Mouse (Mus musculus): Measurements from ENCODE around the gene Cdca4.
"Not testable (repeated sequence)": the region's sequence is repeated elsewhere in the genome, so short reads cannot be mapped to it uniquely, and the experiment has no call there.

The Cdca4 gene

GRCm38 (mm10) chr12:112858581-112859336, 29.5 kb upstream of the Cdca4 start:
- in situ Hi-C loops (cut with MboI, MseI) = no loop called here

DNA sequence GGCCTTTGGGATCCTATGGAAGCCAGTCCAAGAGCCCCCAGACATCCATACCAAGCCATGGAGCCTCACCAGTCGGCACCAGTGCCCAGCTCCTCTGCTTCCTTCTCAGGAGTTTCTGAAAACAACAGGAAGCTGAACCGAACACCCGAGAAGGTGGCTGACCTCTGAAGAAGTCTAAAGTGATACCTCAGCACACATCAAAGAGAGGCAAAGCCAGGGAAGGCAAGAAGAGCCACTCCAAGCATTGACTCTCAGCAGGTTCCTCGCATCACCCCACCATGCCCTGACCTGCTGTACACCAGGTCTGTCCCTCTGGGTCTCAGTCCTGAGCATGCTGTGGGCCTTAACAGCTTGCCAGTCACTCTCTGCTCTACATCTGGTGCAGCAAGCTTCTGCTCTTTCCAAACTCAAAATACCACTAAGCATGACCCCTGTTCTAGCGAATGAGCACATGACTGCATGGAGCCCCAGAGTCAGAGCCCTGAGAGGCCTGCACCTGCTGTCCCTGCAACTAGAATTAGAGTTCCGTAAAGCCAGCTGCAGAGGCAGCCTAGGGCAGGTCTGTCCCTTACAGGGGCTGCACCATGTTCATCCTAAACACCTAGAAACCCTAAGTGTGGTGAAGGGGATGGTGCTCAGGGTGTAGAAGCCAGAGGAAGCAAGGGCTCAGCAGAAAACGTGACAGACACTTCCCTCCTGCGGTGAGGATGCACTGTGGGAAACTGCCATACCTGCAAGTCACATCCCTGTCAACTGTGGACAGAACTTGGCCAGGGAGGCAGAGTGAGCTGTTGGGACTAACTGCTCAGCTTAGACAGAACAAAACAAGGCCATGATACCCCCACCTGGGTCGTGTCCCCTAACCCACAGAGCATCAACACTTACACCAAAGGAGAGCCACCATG, 28.1 kb upstream of the Cdca4 start:
- in situ Hi-C loops (cut with MboI, MseI) = no loop called here

DNA sequence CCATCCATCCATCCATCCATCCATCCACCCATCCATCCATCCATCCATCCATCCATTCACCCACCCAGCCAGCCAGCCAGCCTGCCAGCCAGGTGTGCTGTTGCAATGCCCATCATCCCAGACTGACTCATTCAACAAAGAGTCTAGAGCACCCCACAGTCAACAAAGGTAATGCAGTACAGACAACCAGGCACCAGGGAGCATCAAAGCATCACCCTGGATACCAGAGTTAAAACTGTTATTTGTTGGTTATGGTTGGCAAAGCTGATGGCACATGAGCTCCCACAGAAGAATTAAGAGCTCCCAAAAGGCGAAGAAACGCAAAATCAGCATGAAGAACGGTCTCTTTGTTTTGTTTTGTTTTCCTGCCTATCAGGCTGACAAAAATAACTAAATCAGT, 27.1 kb upstream of the Cdca4 start:
- in situ Hi-C loops (cut with MboI, MseI) = no loop called here

GRCm38 (mm10) chr12:112854610-112855333, 25.5 kb upstream of the Cdca4 start:
- in situ Hi-C loops (cut with MboI, MseI) = no loop called here

DNA sequence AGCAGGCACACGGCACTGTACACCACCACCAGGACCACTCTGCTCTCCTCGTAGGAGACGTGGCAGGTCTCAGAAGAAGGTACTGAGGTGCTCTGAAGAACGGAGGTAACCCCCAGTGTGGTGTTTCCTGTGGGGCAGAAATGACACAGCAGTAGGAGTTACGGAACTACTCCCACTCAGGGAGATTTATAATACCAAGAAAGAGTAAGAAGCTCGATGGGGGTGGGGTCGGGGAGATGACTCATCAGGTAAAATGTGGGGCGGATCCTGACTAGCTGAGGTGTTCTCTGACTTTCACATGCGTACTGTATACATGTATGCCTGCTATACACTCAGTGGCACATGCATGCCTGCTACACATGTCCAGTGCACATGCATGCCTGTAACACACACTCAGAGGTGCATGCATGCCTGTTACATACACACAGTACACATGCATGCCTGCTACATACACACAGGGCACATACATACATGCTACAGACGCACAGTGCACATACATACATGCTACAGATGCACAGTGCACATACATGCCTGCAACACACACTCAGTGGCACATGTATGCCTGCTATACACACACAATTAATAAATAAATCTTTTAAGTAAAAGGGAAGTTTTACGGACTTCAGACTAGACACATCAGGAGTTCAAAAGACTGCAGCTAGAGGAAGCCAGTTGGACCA, 24.0 kb upstream of the Cdca4 start:
- in situ Hi-C loops (cut with MboI, MseI) = no loop called here

DNA sequence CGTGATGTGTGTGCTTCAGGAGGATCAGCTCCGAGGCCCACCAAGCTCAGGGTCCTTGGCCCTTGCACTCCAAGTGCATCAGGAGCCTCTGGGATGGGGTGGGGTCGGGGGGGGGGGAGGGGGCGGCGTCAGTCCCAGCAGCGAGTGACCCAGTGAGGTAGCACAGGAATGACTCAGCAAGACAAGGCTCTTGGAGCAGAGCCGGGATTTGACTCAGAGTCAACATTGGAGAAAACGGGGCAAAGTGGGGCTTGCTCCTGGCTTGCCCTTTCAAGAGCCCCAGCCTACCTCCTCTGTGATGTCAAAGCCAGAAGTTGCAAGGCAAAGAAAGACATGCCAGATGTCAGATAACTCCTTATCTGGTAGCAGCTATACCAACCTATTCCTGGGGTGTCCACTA, 21.9 kb upstream of the Cdca4 start:
- in situ Hi-C loops (cut with MboI, MseI) = no loop called here

GRCm38 (mm10) chr12:112850344-112850743, 21.1 kb upstream of the Cdca4 start:
- in situ Hi-C loops (cut with MboI, MseI) = no loop called here

- in situ Hi-C loops (cut with MboI, MseI) = loop anchor here (5.0 kb wide), 1 partner anchor 102 kb away; no protein-coding TSS in a partner anchor
These were observed 20.2 kb upstream of the Cdca4 start for GRCm38 (mm10) chr12:112849235-112850022.

DNA sequence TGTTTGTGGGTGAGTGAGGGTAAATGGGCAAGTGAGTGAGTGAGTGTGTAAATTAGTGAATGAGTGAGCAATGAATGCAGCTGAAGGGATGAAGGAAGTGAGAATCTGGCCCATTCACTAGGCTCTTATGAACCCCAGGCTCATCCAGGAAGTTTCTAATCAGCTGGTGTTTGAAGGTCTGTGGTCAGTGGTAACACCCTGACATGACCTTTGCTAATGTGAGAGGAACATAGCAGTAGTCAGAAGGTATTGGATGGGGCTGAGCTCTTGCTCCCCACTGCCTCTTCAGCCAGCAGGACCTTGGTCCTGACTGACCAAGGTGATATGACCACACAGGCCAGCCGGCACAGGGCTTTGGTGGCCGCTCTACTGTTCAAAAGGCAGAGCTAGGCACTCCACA, 18.7 kb upstream of the Cdca4 start:
- in situ Hi-C loops (cut with MboI, MseI) = loop anchor here (5.0 kb wide), 1 partner anchor 101 kb away; no protein-coding TSS in a partner anchor

DNA sequence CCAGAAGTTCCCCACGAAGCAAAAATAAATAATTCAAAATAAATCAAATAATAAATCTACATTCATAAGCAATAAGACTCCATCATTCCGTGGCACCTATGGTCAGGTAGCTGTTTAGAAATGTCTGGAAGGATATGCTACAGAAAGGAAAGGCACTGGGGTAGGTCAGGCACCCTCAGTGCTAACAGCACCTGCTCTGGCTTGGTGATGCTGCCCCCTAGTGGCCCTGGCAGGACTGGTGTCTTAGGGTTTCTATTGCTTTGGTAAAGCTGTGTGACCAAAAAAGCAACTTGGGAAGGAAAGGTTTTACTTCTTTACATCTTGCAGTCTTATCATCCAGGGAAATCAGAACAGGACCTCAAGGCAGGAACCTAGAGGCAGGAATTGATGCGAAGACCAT, 14.6 kb upstream of the Cdca4 start:
- in situ Hi-C loops (cut with MboI, MseI) = no loop called here

GRCm38 (mm10) chr12:112842128-112842527, 12.9 kb upstream of the Cdca4 start:
- in situ Hi-C loops (cut with MboI, MseI) = not testable (repeated sequence)

DNA sequence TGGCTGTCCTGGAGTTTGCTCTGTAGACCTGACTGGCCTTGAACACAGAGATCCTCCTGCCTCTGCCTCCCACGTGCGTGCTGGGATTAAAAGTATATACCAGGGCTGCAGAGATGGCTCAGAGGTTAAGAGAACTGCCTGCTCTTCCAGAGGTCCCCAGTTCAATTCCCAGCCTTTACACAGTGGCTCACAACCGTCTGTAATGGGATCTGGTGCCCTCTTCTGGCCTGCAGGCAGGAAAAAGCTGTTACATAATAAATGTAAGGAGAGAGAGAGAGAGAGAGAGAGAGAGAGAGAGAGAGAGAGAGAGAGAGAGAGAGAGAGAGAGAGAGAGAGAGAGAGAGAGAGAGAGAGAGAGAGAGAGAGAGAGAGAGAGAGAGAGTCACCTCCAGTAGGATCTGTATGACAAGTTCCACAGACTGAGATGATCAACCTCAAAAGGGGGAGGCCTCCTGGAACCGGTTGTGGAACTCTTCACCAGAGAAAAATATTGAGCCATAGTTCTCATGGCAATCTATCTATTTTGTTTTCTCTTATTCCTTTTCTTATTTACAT, 12.2 kb upstream of the Cdca4 start:
- in situ Hi-C loops (cut with MboI, MseI) = not testable (repeated sequence)

GRCm38 (mm10) chr12:112840209-112841086, 11.2 kb upstream of the Cdca4 start:
- in situ Hi-C loops (cut with MboI, MseI) = no loop called here

GRCm38 (mm10) chr12:112835046-112835445, 5.8 kb upstream of the Cdca4 start:
- in situ Hi-C loops (cut with MboI, MseI) = loop anchor here (5.0 kb wide), 1 partner anchor 33 kb away; the partner anchor contains the start of gene Ahnak2

DNA sequence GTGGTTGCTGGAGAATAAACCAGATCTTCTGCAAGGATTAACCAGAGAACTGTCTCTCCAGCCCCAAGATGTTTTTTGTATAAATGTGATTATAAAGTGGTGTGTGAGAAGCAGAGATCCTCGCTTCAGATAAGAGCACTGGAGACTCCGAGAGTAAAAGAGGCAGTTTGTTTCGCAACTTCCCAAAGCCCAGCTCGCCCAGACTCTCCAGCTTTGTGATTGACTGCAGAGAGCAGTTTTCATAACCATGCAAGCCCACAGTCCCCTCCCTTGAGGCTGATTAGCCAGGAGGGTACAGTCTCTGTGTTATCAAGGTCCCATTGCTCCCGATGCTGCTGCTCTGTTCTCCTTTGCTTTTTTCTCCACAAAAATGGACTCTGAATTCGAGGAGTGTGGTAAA, 4.3 kb upstream of the Cdca4 start:
- in situ Hi-C loops (cut with MboI, MseI) = no loop called here

DNA sequence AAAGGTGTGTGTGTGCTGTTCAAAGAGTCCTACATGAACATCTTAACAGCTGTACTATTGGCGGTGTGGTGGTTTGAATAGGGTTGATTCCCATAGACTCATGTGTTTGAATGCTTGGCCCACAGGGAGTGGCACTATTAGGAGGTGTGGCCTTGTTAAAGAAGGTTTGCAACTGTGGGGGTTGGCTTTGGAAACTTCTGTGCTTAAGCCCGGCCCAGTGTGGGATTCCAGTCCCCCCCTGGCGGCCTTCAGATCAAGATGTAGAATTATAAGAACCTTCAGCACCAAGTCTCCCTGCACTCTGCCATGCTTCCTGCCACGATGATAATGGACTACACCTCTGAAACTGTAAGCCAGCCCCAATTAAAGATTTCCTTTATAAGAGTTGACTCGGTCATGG, 3.2 kb upstream of the Cdca4 start:
- in situ Hi-C loops (cut with MboI, MseI) = no loop called here

DNA sequence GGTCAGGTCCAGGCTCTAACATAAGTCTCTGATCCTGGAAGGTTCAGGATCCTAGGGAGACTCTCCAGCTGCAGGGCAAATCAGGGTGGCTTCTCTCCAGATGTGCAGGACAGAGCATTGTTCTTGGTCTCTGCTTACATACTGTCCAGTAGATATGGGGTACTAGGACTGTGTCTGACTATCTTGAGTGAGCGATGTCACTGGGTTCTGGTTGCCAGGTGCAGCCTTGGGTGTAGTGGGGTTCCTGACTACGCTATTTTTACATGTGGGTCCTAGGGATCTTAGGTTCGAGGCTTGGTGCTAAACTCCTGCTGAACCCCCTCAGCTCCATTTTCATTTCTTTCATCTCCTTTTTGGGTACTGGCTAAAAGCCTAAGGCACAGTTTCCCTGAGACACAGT, 1.3 kb upstream of the Cdca4 start:
- in situ Hi-C loops (cut with MboI, MseI) = no loop called here

DNA sequence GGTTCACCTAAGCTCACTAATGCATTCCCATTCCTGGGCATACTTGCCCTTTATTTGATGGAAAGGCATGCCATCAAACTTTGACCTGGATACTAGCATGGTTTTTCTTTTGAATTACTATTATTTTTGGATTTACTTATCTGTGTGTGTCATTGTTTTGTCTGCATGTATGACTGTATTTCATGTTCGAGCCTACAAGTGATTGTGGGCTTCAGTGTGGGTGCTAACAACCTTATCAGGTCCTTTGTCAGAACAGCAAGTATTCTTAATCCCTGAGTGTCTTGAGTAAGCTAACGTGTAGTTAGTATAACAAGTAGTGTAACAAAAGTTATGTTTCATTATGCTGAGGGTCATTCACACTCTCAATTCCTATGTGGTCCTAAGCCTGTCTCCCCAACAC, 918 bp upstream of the Cdca4 start:
- in situ Hi-C loops (cut with MboI, MseI) = no loop called here

GRCm38 (mm10) chr12:112828501-112829243, 551 bp downstream of the Cdca4 start:
- in situ Hi-C loops (cut with MboI, MseI) = no loop called here

All from regulatory T cell (primary cell).